Mouse (Mus musculus) myocyte (in vitro differentiated cells): ENCODE measurements around the gene Kalrn.

ENCODE experiments used
- POLR2A ChIP-seq: IDR thresholded peaks from one replicate; pipeline ENCODE4 v1.6.1; 2011; ENCODE audit warnings: low read depth, mild to moderate bottlenecking, control low read depth, moderate library complexity; ENCODE audit not compliant: insufficient read length
- POLR2AphosphoS2 ChIP-seq: IDR thresholded peaks from one replicate; pipeline ENCODE4 v1.6.1; 2011; ENCODE audit warnings: low read depth, control low read depth; ENCODE audit not compliant: insufficient read length

DNA sequence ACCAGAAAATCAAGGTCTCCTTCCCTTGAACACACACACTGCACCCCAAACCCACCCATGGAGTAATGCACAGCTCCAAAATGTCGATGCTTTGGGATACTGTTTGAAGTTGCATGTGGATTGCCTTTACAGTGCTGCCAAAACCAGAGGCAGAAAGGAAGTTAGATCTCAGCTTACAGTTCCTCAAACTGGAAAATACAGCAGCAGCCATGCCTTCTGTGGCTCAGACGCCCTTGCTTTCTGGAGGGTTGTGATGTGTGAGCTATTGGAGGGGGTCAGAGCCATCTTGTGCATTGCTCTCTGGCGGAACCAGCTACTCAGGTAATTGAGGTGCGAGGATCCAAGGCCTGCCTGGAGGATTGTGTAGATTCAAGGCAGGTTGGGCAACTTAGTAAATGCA, 636.4 kb downstream of the Kalrn start:
- TF ChIP-seq POLR2AphosphoS2: no peak
- no peak for TF ChIP-seq POLR2A
